Mouse (Mus musculus) telencephalon, adult 2 months (tissue): ENCODE measurements around the gene Ccm2l.

ENCODE experiments used
- DNase-seq: peaks from one replicate; pipeline ENCODE4 v3.0.0-alpha.2; 2011; ENCODE audit warnings: low read depth, low spot score

The Ccm2l gene

GRCm38 (mm10) chr2:153065747-153066508 is at the start of gene Ccm2l:
Gene Ccm2l (plus strand): TSS chr2:153065955.
- DNase-seq = no peak

GRCm38 (mm10) chr2:153016786-153017185 is 49.0 kb upstream of the Ccm2l start:
- DNase-seq = no peak

- no peak for DNase-seq
Measured at GRCm38 (mm10) chr2:153019355-153019754, 46.4 kb upstream of the Ccm2l start.

GRCm38 (mm10) chr2:153021163-153021562 is 44.6 kb upstream of the Ccm2l start:
- no peak for DNase-seq

GRCm38 (mm10) chr2:153022855-153023254 is 42.9 kb upstream of the Ccm2l start:
- DNase-seq = no peak

- no peak for DNase-seq
Measured at GRCm38 (mm10) chr2:153026052-153026451, 39.7 kb upstream of the Ccm2l start.

- no peak for DNase-seq
Measured at GRCm38 (mm10) chr2:153027501-153027900, 38.3 kb upstream of the Ccm2l start.

GRCm38 (mm10) chr2:153030422-153030821 is 35.3 kb upstream of the Ccm2l start:
- no peak for DNase-seq

- DNase-seq = no peak
Measured at GRCm38 (mm10) chr2:153031126-153032082, 34.4 kb upstream of the Ccm2l start, which contains the start of gene Xkr7. Gene Xkr7 (plus strand): TSS chr2:153031852.

GRCm38 (mm10) chr2:153032083-153032842 is 33.5 kb upstream of the Ccm2l start:
- no peak for DNase-seq

GRCm38 (mm10) chr2:153032973-153033372 is 32.8 kb upstream of the Ccm2l start:
- no peak for DNase-seq

GRCm38 (mm10) chr2:153033545-153034230 is 32.1 kb upstream of the Ccm2l start:
- no peak for DNase-seq

GRCm38 (mm10) chr2:153036690-153037089 is 29.1 kb upstream of the Ccm2l start:
- DNase-seq = no peak

- no peak for DNase-seq
Measured at GRCm38 (mm10) chr2:153043886-153044285, 21.9 kb upstream of the Ccm2l start.

GRCm38 (mm10) chr2:153045884-153046299 is 19.9 kb upstream of the Ccm2l start:
- no peak for DNase-seq

- DNase-seq = no peak
Measured at GRCm38 (mm10) chr2:153047828-153048465, 17.8 kb upstream of the Ccm2l start.

- no peak for DNase-seq
Measured at GRCm38 (mm10) chr2:153049288-153049996, 16.3 kb upstream of the Ccm2l start.

- DNase-seq = no peak
Measured at GRCm38 (mm10) chr2:153049997-153050358, 15.8 kb upstream of the Ccm2l start.

- no peak for DNase-seq
Measured at GRCm38 (mm10) chr2:153051095-153051494, 14.7 kb upstream of the Ccm2l start.

GRCm38 (mm10) chr2:153051537-153051936 is 14.2 kb upstream of the Ccm2l start:
- DNase-seq = no peak
